Mouse (Mus musculus) megakaryocyte, embryonic 14.5 days (primary cell): ENCODE measurements at regions not wholly inside any gene's neighbourhood (a gene's known extent, or its start where the extent isn't known, plus 50 kb on each side); places are given as distances from the start of the nearest gene placed in this dataset.
"Not testable (repeated sequence)": the region's sequence is repeated elsewhere in the genome, so short reads cannot be mapped to it uniquely, and the experiment has no call there.

Experiments
- FLI1 ChIP-seq: IDR thresholded peaks from 2 replicates; pipeline ENCODE4 v1.6.1; 2012; ENCODE audit warnings: low read length, inconsistent platforms, mixed read lengths
- GATA1 ChIP-seq: IDR thresholded peaks from 3 replicates; pipeline ENCODE4 v1.6.1; 2012; ENCODE audit warnings: mixed read lengths, low read length, inconsistent platforms, borderline replicate concordance

DNA sequence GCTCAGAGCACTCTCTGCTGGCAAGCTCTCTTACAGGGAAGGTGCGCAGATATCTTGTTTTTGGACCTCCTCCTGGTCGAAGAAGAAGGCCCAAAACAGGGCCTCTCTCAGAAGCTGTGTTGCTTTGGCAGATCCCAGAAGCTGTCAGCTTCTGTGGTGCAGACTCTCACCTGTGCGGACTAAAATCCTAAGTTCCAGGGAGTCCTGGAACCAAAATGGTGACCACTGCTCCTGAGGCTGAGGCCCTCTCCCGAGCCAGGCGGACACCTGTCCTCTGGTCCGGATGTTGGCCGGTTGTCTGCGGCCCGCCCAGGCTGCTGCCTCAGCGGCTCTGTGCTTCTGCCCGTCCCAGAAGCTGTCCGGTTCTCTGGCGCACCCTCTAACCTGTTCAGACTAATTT, 318.6 kb downstream of the Dad1 start:
- TF ChIP-seq FLI1, GATA1: not testable (repeated sequence)
